Mouse (Mus musculus) C2C12 (cell line): ENCODE measurements around the gene Amd1. TPM values are rescaled to one million over a fixed set of nuclear protein-coding genes. Genes with fewer than 3 reads are reported as not detected.

Source experiments
- H3K27me3 ChIP-seq: one replicate; pipeline ENCODE4 v1.6.1; 2011; ENCODE audit not compliant: control insufficient read depth, insufficient read depth, insufficient read length
- H3K36me3 ChIP-seq: one replicate; pipeline ENCODE4 v1.6.1; 2011; ENCODE audit not compliant: control insufficient read depth, insufficient read depth
- H3K4me3 ChIP-seq: one replicate; pipeline ENCODE4 v1.5.1; 2011; ENCODE audit warnings: mild to moderate bottlenecking, control low read depth; ENCODE audit not compliant: poor library complexity, insufficient read depth, severe bottlenecking
- H3K79me2 ChIP-seq: one replicate; pipeline ENCODE4 v1.6.1; 2011; ENCODE audit not compliant: control insufficient read depth, insufficient read depth
- H3K79me3 ChIP-seq: one replicate; pipeline ENCODE4 v1.6.1; 2011; ENCODE audit warnings: low read depth, control low read depth
- H3ac ChIP-seq: one replicate; pipeline ENCODE3; 2011; ENCODE audit warnings: low read depth; ENCODE audit not compliant: control insufficient read depth, insufficient read length
- CEBPB ChIP-seq: IDR thresholded peaks from one replicate; pipeline ENCODE4 v1.6.1; 2011; ENCODE audit warnings: low read depth, mild to moderate bottlenecking, control low read depth, moderate library complexity
- CTCF ChIP-seq: IDR thresholded peaks from one replicate; pipeline ENCODE4 v1.5.1; 2011; ENCODE audit not compliant: control insufficient read depth, insufficient read depth, insufficient read length
- FOSL1 ChIP-seq: IDR thresholded peaks from one replicate; pipeline ENCODE4 v1.8.0; 2011; ENCODE audit warnings: mild to moderate bottlenecking, low read length; ENCODE audit not compliant: poor library complexity, insufficient read depth, severe bottlenecking
- MAX ChIP-seq: IDR thresholded peaks from one replicate; pipeline ENCODE4 v1.6.1; 2011; ENCODE audit warnings: mild to moderate bottlenecking, control low read depth
- MYOD1 ChIP-seq: IDR thresholded peaks from one replicate; pipeline ENCODE4 v1.6.1; 2011; ENCODE audit warnings: low read depth; ENCODE audit not compliant: control insufficient read depth, insufficient read length
- MYOG ChIP-seq: IDR thresholded peaks from one replicate; pipeline ENCODE4 v1.6.1; 2011; ENCODE audit not compliant: control insufficient read depth, insufficient read length; ENCODE audit errors: extremely low read depth
- USF1 ChIP-seq: IDR thresholded peaks from one replicate; pipeline ENCODE4 v1.6.1; 2011; ENCODE audit warnings: low read depth, mild to moderate bottlenecking, control low read depth, moderate library complexity
- polyA plus RNA-seq: library from polyadenylated mRNA; unstranded; fragments of >200 nt; fragmentation: generic; extraction: Trizol; gene quantifications from one replicate; pipeline ENCODE4 v1.2.1, GENCODE M21; 2012; ENCODE audit warnings: missing spikeins

The Amd1 gene
- polyA plus RNA-seq, 1 experiment, result 43.8 TPM

GRCm38 (mm10) chr10:40347461-40347954 is 45.5 kb upstream of the Amd1 start:
- Histone ChIP-seq H3K4me3 (no peak overlapping the region), H3K79me2 (peaks cover 22% of the 10 kb centered on the region), H3K79me3 (peaks cover 3% of the 10 kb centered on the region), H3ac (peak overlapping the region; percentile 12), H3K36me3 (no peaks in the 10 kb centered on the region), H3K27me3 (no peaks in the 10 kb centered on the region)
- no peak for TF ChIP-seq MYOG
- TF ChIP-seq MAX, result no peak
- no peak for TF ChIP-seq MYOD1
- TF ChIP-seq CEBPB, result no peak
- TF ChIP-seq CTCF, result no peak
- no peak for TF ChIP-seq FOSL1
- no peak for TF ChIP-seq USF1

- no peaks in the 10 kb centered on the region for H3K36me3 ChIP-seq
- TF ChIP-seq CEBPB (no peak), MYOD1 (no peak), MYOG (no peak), CTCF (no peak), FOSL1 (no peak), USF1 (no peak), MAX (no peak)
- peaks cover 3% of the 10 kb centered on the region for H3K79me3 ChIP-seq
- no peak overlapping the region for H3K4me3 ChIP-seq
- H3ac ChIP-seq, result no peak overlapping the region
- no peaks in the 10 kb centered on the region for H3K27me3 ChIP-seq
- peaks cover 19% of the 10 kb centered on the region for H3K79me2 ChIP-seq
Observed at GRCm38 (mm10) chr10:40346776-40347403, 44.9 kb upstream of the Amd1 start.

DNA sequence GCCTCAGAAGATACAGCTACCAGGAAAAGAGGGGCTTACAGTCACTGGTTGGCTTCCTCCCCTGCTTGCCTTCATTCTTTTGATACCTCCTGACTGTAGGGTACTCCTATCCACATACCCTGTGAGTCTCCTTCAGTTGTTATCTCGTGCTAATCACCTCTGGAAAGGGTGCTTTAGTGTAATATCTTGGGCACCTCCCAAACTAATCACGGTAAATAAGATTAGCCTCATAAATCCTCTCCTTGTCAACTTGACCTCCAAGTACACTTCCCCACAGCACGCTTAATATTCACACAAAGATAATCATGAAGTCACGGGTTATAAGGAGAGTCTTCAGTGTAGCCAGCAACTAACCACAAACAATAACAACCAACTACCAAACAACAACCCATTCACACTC is 40.0 kb upstream of the Amd1 start:
- TF ChIP-seq MYOD1, result no peak
- TF ChIP-seq MYOG, result no peak
- TF ChIP-seq CTCF, result no peak
- no peak for TF ChIP-seq USF1
- no peak for TF ChIP-seq CEBPB
- no peak for TF ChIP-seq FOSL1
- TF ChIP-seq MAX, result no peak

DNA sequence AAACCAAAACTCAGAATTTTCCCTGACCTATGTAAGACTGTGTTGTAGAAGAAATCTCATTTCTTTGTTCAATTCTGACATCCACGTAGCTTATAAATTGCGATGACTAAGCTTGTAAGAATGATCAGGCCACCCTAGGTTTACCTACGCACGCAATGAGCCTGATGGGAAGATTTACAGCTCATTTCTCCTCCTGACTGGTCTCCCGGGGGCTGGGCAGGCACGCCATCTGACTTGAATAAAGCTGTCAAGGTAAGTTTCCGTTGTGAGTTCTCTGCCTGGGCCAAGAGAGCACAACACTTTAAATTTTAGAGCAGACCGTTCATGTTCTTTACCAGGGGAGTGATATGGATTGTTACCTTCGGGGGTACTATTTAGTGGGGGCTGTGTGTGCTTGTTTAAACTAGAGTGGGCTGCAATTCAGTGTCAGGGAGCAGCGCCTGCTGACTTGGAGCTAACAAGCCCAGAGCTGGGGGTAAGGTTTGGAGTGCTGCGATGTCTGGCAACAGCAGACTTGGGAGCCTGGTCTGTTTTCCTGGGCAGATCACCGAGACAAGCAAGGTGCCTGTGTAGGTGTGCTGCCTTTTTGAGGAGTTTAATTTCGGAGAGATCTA is 37.5 kb upstream of the Amd1 start, which contains the start of gene Cdk19:
Gene Cdk19, plus strand, starts transcription at position 214 of the 614 bp plus-strand sequence.
- H3K4me3 ChIP-seq, result no peak within 1 kb of the TSS
- H3K79me2 ChIP-seq, result no peaks in the 10 kb centered on the region
- H3ac ChIP-seq, result no peak within 1 kb of the TSS
- H3K79me3 ChIP-seq, result no peaks in the 10 kb centered on the region
- TF ChIP-seq MAX (no peak), CEBPB (no peak), CTCF (no peak)
- H3K27me3 ChIP-seq, result no peaks in the 10 kb centered on the region
- no peaks in the 10 kb centered on the region for H3K36me3 ChIP-seq

More for the DNA sequence above, 40.0 kb upstream of the Amd1 start:
- Histone ChIP-seq H3K36me3 (no peaks in the 10 kb centered on the region), H3K79me3 (no peaks in the 10 kb centered on the region), H3ac (no peak overlapping the region), H3K79me2 (no peaks in the 10 kb centered on the region), H3K4me3 (no peak overlapping the region), H3K27me3 (no peaks in the 10 kb centered on the region)

- Histone ChIP-seq H3K79me3 (no peaks in the 10 kb centered on the region), H3K79me2 (no peaks in the 10 kb centered on the region), H3K27me3 (no peaks in the 10 kb centered on the region), H3ac (no peak overlapping the region), H3K36me3 (no peaks in the 10 kb centered on the region), H3K4me3 (no peak overlapping the region)
- TF ChIP-seq MAX (no peak), MYOD1 (no peak), CEBPB (no peak), FOSL1 (no peak), CTCF (no peak), MYOG (no peak), USF1 (no peak)
Observed at GRCm38 (mm10) chr10:40332864-40333263, 30.9 kb upstream of the Amd1 start.

DNA sequence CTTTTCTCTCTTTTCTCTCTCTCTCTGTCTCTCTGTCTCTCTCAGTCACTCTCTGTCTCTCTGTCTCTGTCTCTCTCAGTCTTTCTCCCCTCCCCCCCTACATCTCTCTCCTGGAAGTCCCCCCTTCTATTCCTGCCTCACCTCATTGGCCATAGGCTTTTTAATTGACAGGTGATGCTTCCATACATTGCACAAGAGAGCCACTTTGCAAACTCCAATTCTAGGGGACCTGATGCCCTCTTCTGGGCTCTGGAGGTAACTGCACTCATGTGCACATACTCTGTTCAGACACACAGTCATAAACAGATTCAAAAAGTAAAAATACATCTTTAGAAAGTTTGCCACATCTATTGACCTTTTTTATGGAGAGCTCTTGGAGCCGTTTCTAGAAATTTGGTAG is 28.3 kb upstream of the Amd1 start:
- Histone ChIP-seq H3K36me3 (no peaks in the 10 kb centered on the region), H3K79me2 (no peaks in the 10 kb centered on the region), H3K27me3 (no peaks in the 10 kb centered on the region), H3K79me3 (no peaks in the 10 kb centered on the region), H3ac (no peak overlapping the region), H3K4me3 (no peak overlapping the region)
- TF ChIP-seq CTCF (no peak), MYOD1 (no peak), MAX (no peak), MYOG (no peak), CEBPB (no peak), USF1 (no peak), FOSL1 (no peak)
